Mouse (Mus musculus) NIH3T3 (cell line): ENCODE measurements around the gene Olfr10.
"Not testable (repeated sequence)": the region's sequence is repeated elsewhere in the genome, so short reads cannot be mapped to it uniquely, and the experiment has no call there.

Source experiments
- DNase-seq: peaks from one replicate; pipeline ENCODE4 v3.0.0-alpha.2; 2012; ENCODE audit warnings: low read depth

Olfr10 gene

GRCm38 (mm10) chr11:49304441-49304840 lies at the start of gene Olfr10:
TSS of gene Olfr10 (plus strand) at chr11:49304741.
- DNase-seq: no peak

GRCm38 (mm10) chr11:49259296-49259695 lies 45.2 kb upstream of the Olfr10 start:
- DNase-seq: no peak

- DNase-seq: no peak
These were observed 44.7 kb upstream of the Olfr10 start for GRCm38 (mm10) chr11:49259829-49260228.

GRCm38 (mm10) chr11:49260598-49261312 lies 43.8 kb upstream of the Olfr10 start:
- DNase-seq: no peak

DNA sequence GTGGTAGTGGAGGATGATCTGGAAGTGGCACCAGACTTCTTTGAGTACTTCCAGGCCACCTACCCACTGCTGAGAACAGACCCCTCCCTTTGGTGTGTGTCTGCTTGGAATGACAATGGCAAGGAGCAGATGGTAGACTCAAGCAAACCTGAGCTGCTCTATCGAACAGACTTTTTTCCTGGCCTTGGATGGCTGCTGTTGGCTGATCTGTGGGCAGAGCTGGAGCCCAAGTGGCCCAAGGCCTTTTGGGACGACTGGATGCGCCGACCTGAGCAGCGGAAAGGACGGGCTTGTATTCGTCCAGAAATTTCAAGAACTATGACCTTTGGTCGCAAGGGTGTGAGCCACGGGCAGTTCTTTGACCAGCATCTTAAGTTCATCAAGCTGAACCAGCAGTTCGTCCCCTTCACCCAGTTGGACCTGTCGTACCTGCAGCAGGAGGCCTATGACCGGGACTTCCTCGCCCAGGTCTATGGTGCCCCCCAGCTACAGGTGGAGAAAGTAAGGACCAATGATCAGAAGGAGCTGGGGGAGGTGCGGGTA lies 43.2 kb upstream of the Olfr10 start:
- DNase-seq: no peak

- no peak for DNase-seq
These were observed 42.3 kb upstream of the Olfr10 start for GRCm38 (mm10) chr11:49262286-49262685.

GRCm38 (mm10) chr11:49263149-49263548 lies 41.4 kb upstream of the Olfr10 start:
- DNase-seq: no peak

GRCm38 (mm10) chr11:49264081-49264480 lies 40.5 kb upstream of the Olfr10 start:
- DNase-seq: no peak

GRCm38 (mm10) chr11:49264622-49265021 lies 39.9 kb upstream of the Olfr10 start:
- no peak for DNase-seq

GRCm38 (mm10) chr11:49265101-49265500 lies 39.4 kb upstream of the Olfr10 start:
- DNase-seq: no peak

DNA sequence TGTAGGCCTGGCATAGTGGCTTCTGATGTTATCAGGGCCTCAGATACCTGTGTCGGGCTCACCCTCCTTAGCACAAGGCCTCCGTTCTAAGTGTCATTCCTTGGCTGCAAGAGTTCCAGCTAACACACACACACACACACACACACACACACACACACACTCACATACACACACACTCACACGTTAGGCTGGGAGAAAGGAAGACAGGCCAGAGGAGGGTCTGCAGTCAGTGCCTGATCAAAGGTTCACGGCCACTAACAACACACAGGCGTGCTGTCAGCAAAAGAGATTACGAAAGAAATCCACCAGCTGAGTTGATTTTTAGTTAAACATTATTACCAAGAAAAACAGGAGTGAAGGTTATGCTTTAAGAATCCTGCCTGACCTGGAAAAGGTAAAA lies 37.9 kb upstream of the Olfr10 start:
- DNase-seq: no peak

DNA sequence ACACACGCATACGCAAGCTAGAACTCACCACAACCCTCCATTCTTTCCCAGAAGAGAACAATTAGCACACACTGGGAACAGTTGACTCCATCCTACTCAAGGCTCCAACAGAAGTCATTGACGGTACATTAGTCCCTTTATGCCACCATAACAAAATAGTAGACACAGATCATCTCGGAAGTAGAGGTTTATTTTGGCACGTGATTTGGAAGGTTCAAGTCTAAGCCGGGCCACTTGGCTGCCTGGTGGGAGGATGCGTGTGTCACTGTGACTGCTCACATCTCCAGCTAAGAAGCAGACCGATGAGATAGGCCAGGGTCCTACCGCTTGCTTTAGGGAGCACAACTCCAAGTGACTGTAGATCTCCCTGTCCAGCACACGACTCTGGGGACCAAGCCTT lies 37.2 kb upstream of the Olfr10 start:
- no peak for DNase-seq

- no peak for DNase-seq
These were observed 36.5 kb upstream of the Olfr10 start for GRCm38 (mm10) chr11:49267970-49268579.

DNA sequence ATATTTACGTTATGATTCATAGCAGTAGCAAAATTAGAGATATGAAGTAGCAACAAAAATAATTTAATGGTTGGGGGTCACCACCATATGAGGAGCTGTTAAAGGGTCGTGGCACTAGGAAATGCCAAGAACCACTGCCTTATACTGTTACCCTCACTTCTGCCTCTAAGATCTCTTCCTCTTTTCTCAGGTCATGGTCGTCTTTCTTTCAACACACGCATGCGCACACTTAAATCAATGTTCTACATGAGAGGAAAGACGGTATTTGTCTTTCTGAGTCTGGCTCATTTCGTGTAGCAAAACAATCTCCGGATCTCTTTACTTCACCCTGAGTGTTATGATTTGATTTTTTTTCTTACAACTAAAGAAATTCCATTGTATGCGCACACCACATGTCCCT lies 34.8 kb upstream of the Olfr10 start:
- DNase-seq: no peak

- no peak for DNase-seq
These were observed 34.2 kb upstream of the Olfr10 start for GRCm38 (mm10) chr11:49270368-49270767.

- peak; percentile 86 for DNase-seq
These were observed 33.2 kb upstream of the Olfr10 start for GRCm38 (mm10) chr11:49271334-49271733.

DNA sequence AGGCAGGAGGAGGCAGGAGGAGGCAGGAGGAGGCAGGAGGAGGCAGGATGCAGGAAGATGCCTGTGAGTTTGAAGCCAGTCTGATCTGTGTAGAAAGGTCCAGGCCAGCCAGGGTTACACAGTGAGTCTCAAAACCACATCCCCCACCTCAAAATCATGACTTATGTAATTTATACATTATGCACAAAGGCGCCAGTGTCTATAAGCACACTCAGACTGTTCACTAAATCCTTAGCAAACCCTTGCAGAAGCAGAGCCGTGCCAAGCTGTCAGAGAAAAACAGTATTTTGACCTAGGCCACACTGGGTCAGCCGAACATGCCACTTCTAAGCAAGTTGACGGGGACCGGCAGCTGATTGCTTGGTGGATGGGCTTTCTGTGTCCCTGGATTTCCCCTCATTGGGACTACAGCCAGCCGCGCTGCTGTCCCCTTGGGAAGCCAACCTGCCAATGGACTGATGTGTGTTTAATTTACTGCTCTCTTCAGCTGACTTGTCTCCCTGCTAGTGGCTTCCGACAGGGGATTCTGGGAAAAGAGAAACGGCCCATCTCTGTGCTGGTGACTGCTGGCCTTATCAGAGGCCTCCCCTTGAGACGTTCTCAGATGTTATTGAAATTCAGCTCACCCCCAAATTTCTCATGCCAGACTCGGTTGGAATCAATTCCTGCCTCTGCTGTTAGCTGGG lies 30.6 kb upstream of the Olfr10 start:
- DNase-seq: no peak

GRCm38 (mm10) chr11:49278222-49278621 lies 26.3 kb upstream of the Olfr10 start, which contains the start of gene Olfr1393:
TSS of gene Olfr1393 (plus strand) at chr11:49278304.
- no peak for DNase-seq

GRCm38 (mm10) chr11:49284982-49285381 lies 19.6 kb upstream of the Olfr10 start, which contains the start of gene Olfr1392:
TSS of gene Olfr1392 (plus strand) at chr11:49285282.
- not testable (repeated sequence) for DNase-seq

DNA sequence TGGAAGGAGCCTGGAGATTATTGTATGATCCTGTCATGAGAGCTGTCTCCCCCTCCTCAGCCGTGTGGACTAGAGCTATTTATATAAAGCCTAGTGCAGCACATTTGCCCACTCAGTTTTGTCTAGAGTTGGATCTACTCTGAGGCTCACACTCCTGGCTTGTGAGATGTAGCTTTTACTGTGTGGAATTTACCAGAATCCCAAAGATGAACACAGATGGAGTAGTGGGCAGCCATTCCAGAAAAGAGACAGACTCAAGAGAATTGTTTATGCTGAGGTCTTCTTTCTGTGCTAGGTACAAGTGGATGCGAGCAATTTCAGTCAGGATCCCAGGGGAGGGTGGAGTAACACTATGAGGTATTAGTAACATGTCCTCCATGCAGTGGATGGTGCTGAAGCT lies 17.3 kb upstream of the Olfr10 start:
- no peak for DNase-seq

- DNase-seq: no peak
These were observed 11.8 kb upstream of the Olfr10 start for GRCm38 (mm10) chr11:49292777-49293176.

DNA sequence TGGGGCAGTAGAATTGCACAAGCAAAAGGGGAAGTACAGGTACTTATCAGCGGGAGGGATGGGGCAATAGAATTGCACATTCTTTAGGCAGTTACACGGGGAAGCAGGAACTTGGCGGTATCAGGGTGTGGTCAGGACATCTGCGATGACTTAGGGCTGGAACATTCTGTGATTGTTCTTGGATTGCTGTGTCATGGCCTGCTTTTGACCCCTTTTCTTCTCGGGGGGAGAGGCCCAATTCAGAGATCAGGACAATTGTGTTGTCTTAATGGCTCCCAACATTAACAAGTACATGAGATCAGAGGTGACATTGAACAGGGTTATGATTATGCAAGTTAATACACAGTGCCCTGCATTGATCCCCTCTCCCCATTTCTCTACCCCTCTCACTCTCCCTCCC lies 4.0 kb downstream of the Olfr10 start:
- DNase-seq: not testable (repeated sequence)

- no peak for DNase-seq
These were observed 17.9 kb downstream of the Olfr10 start, which contains the start of gene Olfr1391 for GRCm38 (mm10) chr11:49322442-49322841. TSS of gene Olfr1391 (plus strand) at chr11:49322742.
